ENCODE assay signal across 8 mouse cellular contexts in genomic region chr9:104062430-104063243, GRCm38 (mm10). TPM values are rescaled to one million over a fixed set of nuclear protein-coding genes. Genes with fewer than 3 reads are reported as not detected.
A peak's percentile ranks its signal among the peaks of the same experiment; 100 is the strongest.
DNase-seq lines count a peak whose midpoint lies in the region; ATAC-seq lines count a peak whose summit lies in the region.

Gene Uba5, minus strand, starts transcription at chr9:104063134.

- H3K4me3 ChIP-seq in forebrain, embryonic 11.5 days (ENCODE audit: low read depth, low read length): peak within 1 kb of the TSS; percentile 95

- peak within 1 kb of the TSS; percentile 82 for H3K4me2 ChIP-seq in forebrain, embryonic 11.5 days (ENCODE audit: low read depth, low read length, severe bottlenecking)

- no peaks in the 10 kb centered on the region for H3K9me3 ChIP-seq in forebrain, embryonic 11.5 days (ENCODE audit: control insufficient read depth, low read length)

- H3K36me3 ChIP-seq in forebrain, embryonic 11.5 days (ENCODE audit: control insufficient read depth, insufficient read depth, low read length): no peaks in the 10 kb centered on the region

- ATAC-seq in forebrain, embryonic 11.5 days (replicated peaks; ENCODE audit: low FRiP score): peak; percentile 73

- peak within 1 kb of the TSS; percentile 78 for H3K9ac ChIP-seq in forebrain, embryonic 11.5 days (ENCODE audit: low read length)

- WGBS in forebrain, embryonic 11.5 days: under 1% methylated on average over 59 of the region's 59 CpGs

- intact Hi-C loops in heart, postnatal 14 days (cut with DNase I): loop anchor here (5.0 kb wide), 1 partner anchor 60 kb away; the partner anchor contains the start of gene Nphp3

- H3K27me3 ChIP-seq in forebrain, embryonic 11.5 days (ENCODE audit: control insufficient read depth, insufficient read depth, low read length): no peaks in the 10 kb centered on the region

- no peak within 1 kb of the TSS for H3K27ac ChIP-seq in forebrain, embryonic 11.5 days (ENCODE audit: low read depth, low read length)

- DNase-seq in CD4-positive helper T cell, adult 2 months (ENCODE audit: low read depth, low spot score): peak; percentile 88
- peak; percentile 84 for DNase-seq in adrenal gland, postnatal 10 days
- DNase-seq in forebrain, embryonic 11.5 days (ENCODE audit: low spot score): peak; percentile 83
- DNase-seq in heart, postnatal 14 days: peak; percentile 80 to 81
- peak; percentile 63 for DNase-seq in layer of hippocampus, adult 9-11 months
- DNase-seq in lung, postnatal 14 days: peak; percentile 78
- DNase-seq in right cerebral cortex, postnatal 25 days: peak; percentile 75
- DNase-seq in urinary bladder, postnatal 4 days (ENCODE audit: low spot score in 2 of 2): peak; percentile 64 to 68

- peaks cover 9% of the 10 kb centered on the region for H3K4me1 ChIP-seq in forebrain, embryonic 11.5 days (replicated peaks; ENCODE audit: control insufficient read depth, insufficient read depth, low read length)

RNA-seq across cellular contexts. Expression of gene Uba5, which starts in this region (rescaled TPM):
- 10 to 100 TPM; 29.5 to 29.7 TPM for total RNA-seq in adrenal gland, postnatal 10 days (2021)
- 58.1 and 58.2 TPM in 2 replicates for polyA plus RNA-seq in forebrain, embryonic 11.5 days (2014; fragmentation: Nextera tagmentation; extraction: Ambion mirVana)
- 10 to 100 TPM; 18.4 to 20.3 TPM for total RNA-seq in heart, postnatal 14 days (2021)
